Mouse (Mus musculus) limb, embryonic 11.5 days (tissue): ENCODE results near the gene Il12rb2. TPM values are rescaled to one million over a fixed set of nuclear protein-coding genes. Genes with fewer than 3 reads are reported as not detected.

Experiments
- ATAC-seq: fragments of 200-750 bp; cut with Nextera tagmentation; 2 replicates; pipeline ENCODE4 v1.8.0; 2017; ENCODE audit warnings: low read depth; ENCODE audit not compliant: insufficient number of reproducible peaks, low FRiP score, low TSS enrichment
- DNase-seq: peaks from one replicate; pipeline ENCODE4 v3.0.0-alpha.2; 2015; ENCODE audit warnings: low spot score
- H3K27ac ChIP-seq: fragments of 300-500 bp; sonication (generic); replicated peaks from 2 replicates; pipeline ENCODE4 v1.5.1; 2014; ENCODE audit warnings: low read depth, mild to moderate bottlenecking, low read length
- H3K27me3 ChIP-seq: fragments of 300-500 bp; sonication (generic); 2 replicates; pipeline ENCODE4 v1.6.1; 2014; ENCODE audit warnings: mild to moderate bottlenecking, low read length, mixed read lengths; ENCODE audit not compliant: control insufficient read depth, insufficient read depth
- H3K36me3 ChIP-seq: fragments of 300-500 bp; sonication (generic); 2 replicates; pipeline ENCODE4 v1.6.1; 2014; ENCODE audit warnings: mild to moderate bottlenecking, low read length, moderate library complexity, mixed read lengths; ENCODE audit not compliant: control insufficient read depth, insufficient read depth
- H3K4me1 ChIP-seq: fragments of 300-500 bp; sonication (generic); 2 replicates; pipeline ENCODE4 v1.6.1; 2014; ENCODE audit warnings: low read length, mixed read lengths; ENCODE audit not compliant: control insufficient read depth, insufficient read depth
- H3K4me2 ChIP-seq: fragments of 300-500 bp; sonication (generic); 2 replicates; pipeline ENCODE4 v1.6.1; 2014; ENCODE audit warnings: low read depth, mild to moderate bottlenecking, moderate library complexity; ENCODE audit not compliant: severe bottlenecking
- H3K4me3 ChIP-seq: fragments of 300-500 bp; sonication (generic); 2 replicates; pipeline ENCODE4 v1.5.1; 2014; ENCODE audit warnings: low read depth, low read length
- H3K9ac ChIP-seq: fragments of 300-500 bp; sonication (generic); 2 replicates; pipeline ENCODE4 v1.6.1; 2014; ENCODE audit warnings: mild to moderate bottlenecking, low read length
- H3K9me3 ChIP-seq: fragments of 300-500 bp; sonication (generic); 2 replicates; pipeline ENCODE4 v1.6.1; 2016; ENCODE audit warnings: low read length; ENCODE audit not compliant: control insufficient read depth
- whole genome bisulfite sequencing: fragments of 180-500 bp; shearing (Covaris S2); extraction: QIAGEN DNeasy Blood & Tissue Kit; methylation state at CpG from one replicate; pipeline ENCODE4 v1.1.7; 2014; 5-methylcytosine and 5-hydroxymethylcytosine counted together
- polyA plus RNA-seq: library from polyadenylated mRNA; unstranded; fragments of >200 nt; fragmentation: Nextera tagmentation; extraction: Ambion mirVana; gene quantifications from 2 replicates; pipeline ENCODE4 v1.2.1, GENCODE M21; 2014

Il12rb2 gene
- polyA plus RNA-seq, 1 experiment from 2014 or later = not detected

GRCm38 (mm10) chr6:67264935-67265334 lies 111.1 kb downstream of the Il12rb2 start:
- H3K27ac ChIP-seq = no peak overlapping the region
- H3K27me3 ChIP-seq = no peaks in the 10 kb centered on the region
- DNase-seq = no peak
- no peaks in the 10 kb centered on the region for H3K4me1 ChIP-seq
- no peak for ATAC-seq
- H3K9ac ChIP-seq = no peak overlapping the region
- H3K36me3 ChIP-seq = no peaks in the 10 kb centered on the region
- no peak overlapping the region for H3K4me3 ChIP-seq
- no peak overlapping the region for H3K4me2 ChIP-seq
- 88% methylated on average over 7 of the region's 7 CpGs for WGBS
- no peaks in the 10 kb centered on the region for H3K9me3 ChIP-seq

- WGBS = 90% methylated on average over 4 of the region's 4 CpGs
- ATAC-seq (no peak), DNase-seq (no peak)
- Histone ChIP-seq H3K4me2 (no peak overlapping the region), H3K9ac (no peak overlapping the region), H3K27ac (no peak overlapping the region), H3K27me3 (no peaks in the 10 kb centered on the region), H3K9me3 (no peaks in the 10 kb centered on the region), H3K4me1 (no peaks in the 10 kb centered on the region), H3K4me3 (no peak overlapping the region), H3K36me3 (no peaks in the 10 kb centered on the region)
Observed at GRCm38 (mm10) chr6:67251095-67251494, 124.9 kb downstream of the Il12rb2 start.

- no peak for ATAC-seq
- no peak for DNase-seq
- Histone ChIP-seq H3K36me3 (no peaks in the 10 kb centered on the region), H3K9me3 (no peaks in the 10 kb centered on the region), H3K4me1 (no peaks in the 10 kb centered on the region), H3K27me3 (no peaks in the 10 kb centered on the region), H3K4me3 (no peak overlapping the region), H3K9ac (no peak overlapping the region), H3K27ac (no peak overlapping the region), H3K4me2 (no peak overlapping the region)
- WGBS = 89% methylated on average over 5 of the region's 5 CpGs
Observed at GRCm38 (mm10) chr6:67244451-67244850, 131.5 kb downstream of the Il12rb2 start.

GRCm38 (mm10) chr6:67243765-67244420 lies 132.1 kb downstream of the Il12rb2 start:
- ATAC-seq (no peak), DNase-seq (no peak)
- Histone ChIP-seq H3K27ac (no peak overlapping the region), H3K9me3 (no peaks in the 10 kb centered on the region), H3K4me2 (no peak overlapping the region), H3K27me3 (no peaks in the 10 kb centered on the region), H3K4me1 (no peaks in the 10 kb centered on the region), H3K4me3 (no peak overlapping the region), H3K36me3 (no peaks in the 10 kb centered on the region), H3K9ac (no peak overlapping the region)
- 94% methylated on average over 7 of the region's 7 CpGs for WGBS

Other genes with a start within 250 kb of the Il12rb2 start
- gene Serbp1, start 138.0 kb downstream of the Il12rb2 start, polyA plus RNA-seq = 639 and 654 TPM in 2 replicates
- gene Il23r, start 115.7 kb upstream of the Il12rb2 start, polyA plus RNA-seq = not detected in 2 replicates
- 11.6 and 12.4 TPM in 2 replicates for gene Tacstd2, start 159.6 kb upstream of the Il12rb2 start, polyA plus RNA-seq